Mouse (Mus musculus) fat pad, adult 2 months (tissue): Measurements from ENCODE around the gene P4ha3.

ENCODE experiments used
- DNase-seq: peaks from one replicate; pipeline ENCODE4 v3.0.0-alpha.2; 2011; ENCODE audit warnings: low read depth, low spot score; ENCODE audit errors: extremely low read depth

P4ha3 gene

DNA sequence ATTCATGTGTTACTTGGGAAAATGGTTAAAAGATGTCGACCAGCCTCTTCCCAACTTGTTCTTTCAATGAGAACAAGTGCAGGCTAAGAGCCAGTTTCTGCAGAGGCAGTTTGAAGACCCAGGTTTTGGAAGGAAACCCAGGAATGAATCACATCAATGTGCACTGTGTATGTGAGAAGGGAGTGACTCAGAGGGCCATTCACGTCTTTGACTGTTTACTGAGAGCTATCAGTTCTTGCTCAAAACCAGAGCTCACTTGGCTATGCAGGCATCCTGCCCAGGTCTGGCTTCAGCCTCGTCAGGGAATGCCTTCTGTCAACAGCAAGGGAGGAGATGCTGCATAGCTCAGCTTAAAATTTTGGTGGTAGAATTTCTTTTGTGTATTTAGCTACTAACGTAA, 17.0 kb downstream of the P4ha3 start:
- no peak for DNase-seq

DNA sequence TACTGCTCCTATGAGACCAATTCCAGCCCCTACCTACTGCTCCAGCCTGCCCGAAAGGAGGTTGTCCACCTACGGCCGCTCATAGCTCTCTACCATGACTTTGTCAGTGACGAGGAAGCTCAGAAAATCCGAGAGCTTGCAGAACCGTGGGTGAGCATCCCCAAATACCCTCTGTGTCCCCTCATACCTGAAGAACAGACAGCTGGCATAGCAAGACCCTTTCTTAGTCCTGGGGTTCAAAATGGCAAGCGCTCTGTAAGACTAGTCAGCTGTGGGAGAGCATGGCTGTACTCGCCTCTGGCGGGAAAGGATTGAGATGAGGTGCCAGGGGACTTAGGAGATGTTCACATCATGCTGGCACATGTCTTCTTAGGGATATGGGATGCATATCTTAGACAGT, 20.6 kb downstream of the P4ha3 start:
- no peak for DNase-seq

DNA sequence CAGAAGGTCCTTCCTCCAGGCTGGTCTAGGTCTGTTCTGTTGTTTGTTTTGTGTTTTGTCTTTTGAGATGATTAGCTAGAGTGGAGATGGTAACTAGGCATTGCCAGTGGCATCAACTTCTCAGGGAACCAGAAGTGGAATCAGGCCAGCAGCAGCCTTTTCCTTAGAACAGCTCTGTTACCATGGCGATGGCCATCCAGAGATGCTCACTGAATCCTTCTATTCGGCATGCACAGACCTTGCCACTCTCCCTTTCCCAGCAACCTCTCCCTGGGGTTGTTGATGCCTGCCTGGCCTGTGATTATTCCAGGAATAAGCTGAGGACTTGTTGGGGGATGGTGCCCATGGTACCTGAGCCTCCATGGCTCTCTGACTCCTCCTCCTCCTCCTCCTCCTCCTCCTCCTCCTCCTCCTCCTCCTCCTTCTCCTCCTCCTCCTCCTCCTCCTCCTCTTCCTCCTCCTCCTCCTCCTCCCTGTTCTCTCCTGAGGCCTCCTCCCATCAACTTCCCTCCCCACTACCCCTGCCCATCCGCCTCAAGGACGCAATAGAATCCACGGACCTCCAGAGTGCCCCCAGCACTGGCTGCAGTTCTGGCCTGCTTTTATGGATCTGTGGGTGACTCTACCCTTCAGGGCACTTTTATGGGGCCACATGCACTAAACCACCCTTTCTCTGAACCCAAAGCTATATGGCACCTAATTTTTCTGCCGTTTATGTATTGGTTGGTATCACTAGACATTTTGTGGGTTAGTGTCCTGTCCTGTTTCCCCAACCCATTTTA, 22.7 kb downstream of the P4ha3 start:
- no peak for DNase-seq

DNA sequence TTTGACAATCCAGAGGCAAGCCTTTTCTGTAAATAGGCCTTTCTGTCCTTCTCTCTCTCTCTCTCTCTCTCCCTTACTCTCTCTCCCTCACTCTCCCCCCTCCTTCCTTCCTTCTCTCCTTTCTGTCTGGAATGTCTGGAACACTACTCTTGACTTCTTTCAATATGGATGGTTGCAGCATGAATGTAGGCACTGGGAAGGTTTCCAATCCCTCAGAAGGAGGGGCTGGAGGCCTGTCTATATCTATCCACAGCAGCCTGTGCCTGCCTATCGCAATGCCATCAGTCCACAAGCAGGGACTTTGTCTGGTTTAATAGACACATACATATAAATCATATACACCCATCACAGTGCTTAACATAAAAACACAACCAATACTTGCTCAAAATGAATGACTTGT, 23.9 kb downstream of the P4ha3 start:
- DNase-seq: no peak

DNA sequence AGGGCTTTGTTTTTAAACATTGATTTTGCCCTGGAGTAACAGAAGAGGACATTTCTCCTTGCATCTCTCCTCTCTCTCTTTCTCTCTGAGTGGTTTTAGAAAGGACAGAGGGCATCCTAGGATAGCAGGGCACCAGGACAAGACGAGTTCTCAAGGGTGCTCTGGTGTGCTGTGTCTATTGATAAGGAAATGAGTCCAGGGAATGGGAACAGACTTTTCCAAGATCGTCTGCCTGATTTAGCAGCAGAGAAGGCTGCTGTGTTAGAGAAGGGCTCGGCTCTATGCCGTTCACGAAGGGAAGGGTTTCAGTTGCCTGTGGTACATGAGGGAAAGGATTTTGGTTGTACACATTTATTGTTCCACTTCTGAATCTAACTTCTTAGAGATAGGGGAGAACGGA, 24.4 kb downstream of the P4ha3 start:
- DNase-seq: no peak

DNA sequence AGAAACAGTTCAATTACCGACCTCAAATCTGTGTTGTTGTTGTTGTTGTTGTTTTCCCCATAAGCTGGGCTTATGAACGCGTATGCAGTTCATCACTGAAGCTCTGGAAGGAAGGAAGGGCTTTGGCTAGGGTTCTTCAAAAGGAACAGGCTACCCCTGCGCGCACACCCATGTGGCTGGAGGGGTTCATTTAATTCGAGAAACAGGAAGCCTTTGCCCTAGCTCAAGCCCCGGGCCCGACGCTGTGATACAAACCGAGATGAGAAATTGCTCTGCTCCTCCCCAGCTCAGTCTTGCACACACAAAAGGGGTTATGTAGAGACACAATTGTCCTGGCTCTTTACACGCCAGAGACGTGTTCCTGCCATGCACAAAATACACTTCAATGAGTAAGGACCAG, 25.0 kb downstream of the P4ha3 start:
- DNase-seq: no peak

DNA sequence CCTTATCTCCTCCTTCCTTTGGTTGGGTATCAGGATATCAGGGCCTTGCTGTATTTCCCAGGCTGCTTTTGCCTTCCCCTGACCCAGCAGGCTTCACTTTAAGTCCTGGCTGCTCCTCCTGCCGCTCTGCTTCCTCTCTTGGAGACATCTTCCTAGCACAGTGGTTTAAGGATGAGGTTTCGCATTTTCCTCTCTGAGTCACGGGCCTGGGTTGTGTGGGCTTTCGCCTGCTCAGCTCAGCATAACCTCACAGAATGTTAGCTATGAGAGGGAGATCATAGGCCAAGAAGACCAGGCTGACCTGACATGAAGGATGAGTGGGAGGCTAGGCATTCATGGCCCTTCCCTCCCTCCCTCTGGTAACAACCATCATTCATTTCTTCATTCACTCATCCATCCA, 27.4 kb downstream of the P4ha3 start:
- no peak for DNase-seq

DNA sequence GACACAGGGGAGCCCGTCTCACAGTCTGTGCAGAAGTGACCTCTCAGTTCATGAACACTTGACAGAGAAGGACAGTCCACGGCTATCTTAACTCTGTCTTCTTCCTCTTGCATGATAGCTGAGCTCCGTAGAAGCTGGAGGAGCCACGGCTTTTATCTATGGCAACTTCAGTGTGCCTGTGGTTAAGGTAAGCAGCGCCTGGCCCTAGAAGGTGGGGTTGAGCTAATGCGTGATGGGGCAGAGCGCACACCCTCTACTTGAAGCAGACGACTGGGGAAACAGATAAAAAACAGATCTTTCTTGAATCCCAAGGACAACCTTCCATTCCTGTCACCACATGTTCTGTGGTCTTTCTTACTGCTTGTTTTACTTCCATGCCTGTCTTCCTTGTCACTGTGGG, 31.6 kb downstream of the P4ha3 start:
- no peak for DNase-seq

DNA sequence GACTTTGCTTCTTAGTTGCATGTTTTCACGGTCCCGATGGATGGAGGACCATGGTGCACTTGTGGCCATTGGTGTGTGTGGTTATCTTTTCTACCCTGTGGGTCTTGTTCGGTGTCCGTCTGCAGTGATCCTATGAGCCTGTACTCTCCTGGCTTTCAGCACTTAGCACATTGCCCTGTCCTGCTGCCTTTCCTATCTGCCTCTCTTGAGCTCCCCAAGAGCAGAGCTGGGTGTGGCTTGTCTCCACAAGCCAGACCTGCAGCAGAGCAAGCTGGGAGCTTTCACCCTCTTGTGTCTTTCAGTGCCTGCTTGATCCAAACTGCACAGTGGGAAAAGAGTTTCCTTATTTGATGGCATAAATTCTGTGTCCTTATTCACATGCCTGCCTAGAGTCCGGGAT, 32.2 kb downstream of the P4ha3 start:
- DNase-seq: no peak

DNA sequence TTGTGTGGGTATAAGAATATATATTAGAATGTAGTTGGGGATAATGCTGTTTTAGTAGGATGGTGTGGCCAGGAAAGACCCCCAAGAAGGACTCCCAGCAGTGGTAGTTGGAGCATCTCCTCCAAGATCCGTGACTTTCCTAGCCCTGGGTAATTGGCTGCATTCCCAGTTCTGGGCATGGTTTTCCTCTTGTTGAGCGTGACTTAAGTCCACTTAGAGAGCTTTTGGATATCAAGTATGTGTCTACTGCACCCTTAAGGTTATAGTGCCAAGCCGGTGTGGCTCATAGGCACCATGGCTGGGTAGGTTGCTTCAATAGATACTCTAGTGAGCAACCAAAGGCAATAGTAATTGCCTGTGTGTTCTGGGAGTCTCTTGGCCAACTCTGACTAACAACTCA, 38.4 kb downstream of the P4ha3 start:
- DNase-seq: no peak

DNA sequence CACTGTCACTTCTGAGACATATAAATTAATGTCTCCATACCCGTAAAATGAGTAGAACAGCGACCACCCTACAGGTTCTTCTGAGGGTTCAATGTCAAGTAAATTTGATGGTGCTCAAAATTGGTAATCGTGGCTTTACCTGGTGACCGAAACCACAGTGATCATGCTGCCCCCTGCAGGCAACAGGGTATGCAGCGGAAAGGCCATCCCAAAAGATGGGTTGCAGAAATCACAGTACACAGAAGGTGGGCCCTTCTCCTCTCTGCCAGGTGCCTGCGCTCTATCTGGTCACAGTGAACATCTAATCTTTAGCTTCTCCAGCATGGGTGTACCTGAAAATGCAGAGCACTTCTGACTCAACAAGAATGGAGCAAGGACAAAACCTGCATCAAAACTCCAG, 40.2 kb downstream of the P4ha3 start:
- DNase-seq: no peak

DNA sequence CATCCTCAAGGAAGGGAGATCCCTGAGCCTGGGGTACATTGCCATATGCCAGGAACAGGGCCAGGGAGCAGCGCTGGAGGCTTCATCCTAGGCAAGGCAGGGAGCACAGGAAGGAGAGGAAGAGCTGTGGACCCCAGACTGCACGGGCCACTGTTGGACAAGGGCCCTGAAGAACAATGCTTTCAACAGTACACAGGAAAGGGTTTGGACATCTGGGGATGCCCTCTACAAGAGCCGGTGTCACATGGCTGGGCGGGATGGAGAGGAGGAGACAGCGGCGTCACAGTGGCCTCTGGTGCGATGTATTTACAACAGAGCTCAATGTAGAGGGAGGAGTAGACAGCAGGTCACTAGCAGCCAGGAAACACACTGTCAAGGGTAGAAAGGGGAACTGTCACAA, 42.2 kb downstream of the P4ha3 start:
- DNase-seq: no peak

DNA sequence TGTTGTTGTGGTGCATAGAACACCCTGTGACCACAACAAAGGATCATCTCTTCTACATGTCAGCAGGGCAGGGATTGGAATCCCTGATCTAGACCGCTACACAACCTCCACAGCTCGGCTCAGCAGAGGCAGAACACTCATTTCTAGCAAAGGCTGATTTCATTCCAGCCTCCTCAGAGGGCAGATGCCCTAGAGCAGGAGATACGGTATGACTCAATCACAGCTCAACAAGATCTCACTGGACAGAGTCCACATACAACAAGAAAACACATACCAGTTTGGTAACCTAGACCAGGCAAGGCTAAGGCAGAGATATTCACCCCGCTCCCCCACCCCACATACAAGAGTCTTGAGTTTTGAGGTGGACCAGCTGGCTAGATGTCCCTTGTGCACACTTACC, 43.3 kb downstream of the P4ha3 start:
- peak; percentile 25 for DNase-seq

DNA sequence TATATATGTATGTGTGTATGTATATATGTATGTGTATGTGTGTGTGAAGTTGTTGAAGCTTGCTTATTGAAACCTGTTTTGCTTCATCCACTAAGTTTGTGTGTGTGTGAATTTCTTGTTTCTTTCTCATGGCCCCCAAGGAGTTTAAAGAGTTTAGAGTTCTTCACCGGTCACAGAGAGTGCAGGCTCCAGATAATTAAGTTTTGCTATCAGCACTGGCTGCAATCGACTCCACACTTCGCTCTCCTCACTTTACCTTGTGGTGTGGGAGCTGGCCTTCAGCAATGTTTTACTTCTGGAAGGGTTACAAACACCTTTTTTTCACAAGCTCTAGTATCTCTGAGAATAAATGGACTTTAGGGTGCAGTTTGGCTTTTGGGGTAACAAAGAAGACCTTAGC, 45.9 kb downstream of the P4ha3 start:
- DNase-seq: no peak

DNA sequence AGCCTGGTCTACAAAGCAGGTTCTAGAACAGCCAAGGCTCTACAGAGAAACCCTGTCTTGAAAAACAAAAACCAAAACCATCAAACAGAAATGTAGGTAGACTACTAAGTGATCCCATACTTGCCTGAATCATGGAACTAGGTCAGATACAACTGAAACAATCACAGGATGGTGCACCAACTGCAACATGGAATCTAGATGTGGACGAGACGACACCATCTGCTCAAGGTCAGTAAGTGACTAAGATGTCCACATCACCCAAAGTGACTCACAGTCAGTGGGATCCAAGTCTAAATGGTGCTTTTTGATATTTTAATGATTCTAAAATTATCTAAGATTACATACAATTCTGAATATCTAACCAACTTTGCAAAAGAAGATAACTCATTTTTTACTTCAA, 50.6 kb downstream of the P4ha3 start:
- no peak for DNase-seq

DNA sequence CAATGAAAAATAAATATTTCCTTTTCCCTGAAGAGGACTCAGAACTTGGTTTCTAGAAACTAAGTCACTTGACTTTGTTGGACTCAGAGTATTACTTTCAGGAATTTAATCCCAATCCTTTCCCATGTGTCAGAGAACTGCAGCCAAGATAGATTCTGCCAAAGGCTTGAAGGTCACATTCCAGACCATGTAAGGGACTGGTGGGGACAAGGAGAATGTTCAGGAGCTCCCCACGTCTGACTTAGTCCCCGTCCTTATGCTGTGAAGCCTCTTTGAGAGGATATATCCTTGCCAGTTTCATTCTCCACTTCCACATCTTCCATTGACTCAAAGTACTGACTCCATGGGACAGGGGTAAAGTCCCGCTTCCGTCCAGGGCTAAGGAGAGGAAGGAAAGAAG, 69.7 kb downstream of the P4ha3 start:
- no peak for DNase-seq

DNA sequence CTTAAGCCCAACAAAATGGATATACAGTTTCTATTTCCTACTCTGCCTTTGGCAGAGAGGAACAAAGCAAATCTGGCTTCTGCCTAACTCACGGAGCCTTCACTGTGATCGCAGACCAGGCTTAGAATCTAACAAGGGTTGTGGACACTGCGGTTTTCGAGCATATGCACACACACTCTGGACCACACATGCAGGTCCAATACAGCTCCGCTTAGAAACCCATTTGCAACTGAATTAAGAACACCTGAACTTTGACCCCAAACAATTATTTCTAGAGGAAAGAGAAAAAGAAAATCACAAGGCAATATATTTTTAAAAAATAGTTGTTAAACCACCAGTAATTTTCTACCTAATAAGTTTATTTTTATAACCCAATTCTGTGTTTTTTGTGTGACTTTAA, 71.0 kb downstream of the P4ha3 start:
- DNase-seq: no peak

DNA sequence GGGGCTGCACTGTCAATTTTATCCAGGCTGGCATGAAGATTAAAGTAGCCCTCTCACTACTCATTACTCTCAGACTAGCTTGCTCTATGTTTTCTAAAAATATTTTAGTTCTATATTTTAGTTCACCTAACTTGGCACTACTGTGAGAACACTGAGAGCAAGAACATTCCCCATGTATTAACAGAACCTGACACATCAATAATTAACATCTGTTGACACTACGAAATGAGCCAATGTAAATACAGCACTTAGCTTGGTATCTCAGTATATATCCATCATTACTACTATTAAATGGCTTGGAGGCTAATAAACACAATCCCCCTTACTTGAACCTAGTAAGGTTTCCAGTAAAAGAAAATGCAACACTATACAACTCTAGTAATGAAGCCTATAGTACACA, 71.4 kb downstream of the P4ha3 start:
- no peak for DNase-seq

DNA sequence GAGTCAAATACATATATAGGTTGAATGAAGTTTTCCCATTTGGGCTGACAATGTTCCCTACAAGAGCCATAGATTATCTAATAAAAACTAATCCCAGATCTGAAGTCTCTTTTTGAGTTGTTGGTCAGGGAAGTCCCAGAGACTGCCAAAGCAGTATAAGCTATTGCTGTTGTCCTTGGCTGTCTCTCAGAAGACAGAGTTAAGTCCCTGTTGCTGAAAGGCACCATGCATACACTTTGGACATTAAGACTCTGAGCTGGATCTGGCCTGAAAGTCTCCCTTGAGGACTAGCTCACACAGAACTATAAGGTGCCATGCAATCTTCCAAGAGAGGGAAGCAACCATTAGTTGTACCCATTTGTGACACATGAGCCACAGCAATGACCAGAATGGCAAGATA, 72.5 kb downstream of the P4ha3 start:
- peak; percentile 66 for DNase-seq

DNA sequence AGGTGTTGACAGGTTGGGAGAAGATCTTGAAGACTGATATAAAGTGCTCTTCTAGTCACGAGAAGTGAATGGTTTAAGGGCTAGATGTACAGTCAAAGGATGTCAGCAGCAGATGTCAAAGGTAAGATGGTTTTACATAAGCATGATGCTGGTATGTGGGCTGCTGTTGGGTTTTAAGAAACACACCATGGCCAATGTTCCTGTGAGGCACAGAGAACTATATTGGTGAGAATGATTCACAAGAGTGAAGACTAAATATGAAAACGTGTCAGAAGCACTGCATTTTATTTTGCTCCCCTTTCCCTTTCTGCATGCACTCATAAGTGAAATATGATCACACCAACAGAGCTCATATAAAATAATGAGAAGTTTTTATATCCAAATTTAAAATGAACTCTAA, 77.8 kb downstream of the P4ha3 start:
- no peak for DNase-seq

DNA sequence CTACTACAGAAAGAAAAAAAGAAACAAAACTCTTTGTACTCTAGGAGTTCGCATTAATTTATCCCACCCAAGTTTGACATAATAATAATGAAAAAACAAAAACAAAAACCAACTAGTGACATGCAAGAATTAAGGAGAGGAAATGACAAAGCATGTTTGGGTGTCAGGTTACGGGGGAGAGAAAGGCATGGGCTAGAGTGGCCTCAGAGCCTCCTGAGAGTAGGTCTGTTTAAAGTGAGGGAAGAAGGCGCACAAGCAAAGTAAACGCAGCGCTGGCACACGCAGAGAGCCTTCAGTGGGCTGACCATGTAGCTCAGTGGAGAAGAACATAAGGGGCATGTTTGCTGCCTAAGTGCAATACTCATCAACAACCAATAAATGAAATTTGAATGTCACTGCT, 79.6 kb downstream of the P4ha3 start:
- DNase-seq: no peak
